Mouse (Mus musculus): ENCODE results near the gene Ech1. TPM values are rescaled to one million over a fixed set of nuclear protein-coding genes. Genes with fewer than 3 reads are reported as not detected.

The Ech1 gene
- total and polyA plus RNA-seq, 3 experiments, result 74.7 to 99.5 TPM; not detected in 1

DNA sequence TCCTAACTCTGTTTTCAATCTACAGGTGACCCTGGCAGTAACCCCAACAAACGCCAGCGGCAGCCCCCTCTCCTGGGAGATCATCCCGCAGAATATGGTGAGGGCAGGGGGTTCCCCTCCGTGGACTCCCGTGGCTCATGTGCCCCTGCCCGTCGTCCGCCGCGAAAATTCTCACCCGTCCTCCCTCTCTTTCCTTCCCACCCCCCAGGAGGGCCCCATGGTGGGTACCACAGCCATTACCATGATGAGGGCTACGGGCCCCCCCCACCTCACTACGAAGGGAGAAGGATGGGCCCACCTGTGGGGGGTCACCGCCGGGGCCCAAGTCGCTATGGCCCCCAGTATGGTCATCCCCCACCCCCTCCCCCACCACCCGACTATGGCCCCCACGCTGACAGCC, 6.6 kb upstream of the Ech1 start:
- H3K9ac ChIP-seq (ENCODE audit: control insufficient read depth, low read depth, low read length, poor library complexity, severe bottlenecking), result no peak overlapping the region
- no peak for DNase-seq (ENCODE audit: low read depth, low spot score)
- peaks cover 37% of the 10 kb centered on the region for H3K79me2 ChIP-seq (ENCODE audit: control insufficient read depth, insufficient read depth, low read length, poor library complexity)
- H3K4me1 ChIP-seq (ENCODE audit: control insufficient read depth in 1 of 2, insufficient read depth in 2 of 2, low read length in 2 of 2), result peaks cover 21 to 90% of the 10 kb centered on the region in 2 experiments
- H3K9me3 ChIP-seq (replicated peaks; ENCODE audit: insufficient read depth, low read length), result no peaks in the 10 kb centered on the region
- no peaks in the 10 kb centered on the region for H3K27me3 ChIP-seq (ENCODE audit: control insufficient read depth in 1 of 2, insufficient read depth in 2 of 2, low read length in 2 of 2)
- peak overlapping the region; percentile 22; the same call in 1 of the 2 replicates for H3K27ac ChIP-seq (ENCODE audit: control insufficient read depth, low read depth, low read length)
- no peak overlapping the region for H3K4me3 ChIP-seq (ENCODE audit: control insufficient read depth in 1 of 2, insufficient read depth in 1 of 2, low read depth in 2 of 2, low read length in 2 of 2)
- H3K36me3 ChIP-seq (ENCODE audit: control insufficient read depth in 1 of 2, insufficient read depth in 2 of 2, low read length in 2 of 2), result peaks cover 52 to 97% of the 10 kb centered on the region in 2 experiments
- no peak for TF ChIP-seq MAZ (IDR thresholded peaks at IDR 0.05; ENCODE audit: low read depth, low read length)
- TF ChIP-seq CTCF (IDR thresholded peaks at IDR 0.05 in 2 of 3, conservative IDR thresholded peaks at IDR 0.05 in 1 of 3; ENCODE audit: control insufficient read depth in 1 of 3, insufficient read depth in 1 of 3, low read depth in 2 of 3, low read length in 3 of 3, poor library complexity in 1 of 3, severe bottlenecking in 1 of 3), result no peak
- TF ChIP-seq MEF2A (IDR thresholded peaks at IDR 0.05; ENCODE audit: extremely low read depth, insufficient replicate concordance, low read depth, low read length, poor library complexity, severe bottlenecking), result no peak
- TF ChIP-seq CHD1 (IDR thresholded peaks at IDR 0.05; ENCODE audit: low read depth, low read length), result no peak
- TF ChIP-seq GATA1 (IDR thresholded peaks at IDR 0.05; ENCODE audit: low read depth, low read length), result no peak
- TF ChIP-seq USF1 (IDR thresholded peaks at IDR 0.05; ENCODE audit: low read depth, low read length), result no peak
- no peak for TF ChIP-seq BHLHE40 (IDR thresholded peaks at IDR 0.05; ENCODE audit: borderline replicate concordance, low read depth, low read length)
- no peak for TF ChIP-seq ETS1 (IDR thresholded peaks at IDR 0.05; ENCODE audit: low read depth, low read length)
- TF ChIP-seq JUND (IDR thresholded peaks at IDR 0.05; ENCODE audit: low read depth, low read length), result no peak

- Histone ChIP-seq H3K4me3 (ENCODE audit: control insufficient read depth in 1 of 2, insufficient read depth in 1 of 2, low read depth in 2 of 2, low read length in 2 of 2) (no peak overlapping the region), H3K27me3 (ENCODE audit: control insufficient read depth in 1 of 2, insufficient read depth in 2 of 2, low read length in 2 of 2) (no peaks in the 10 kb centered on the region), H3K36me3 (ENCODE audit: control insufficient read depth in 1 of 2, insufficient read depth in 2 of 2, low read length in 2 of 2) (peaks cover 47 to 96% of the 10 kb centered on the region in 2 experiments), H3K27ac (ENCODE audit: control insufficient read depth, low read depth, low read length) (peak overlapping the region; percentile 25; the same call in 1 of the 2 replicates), H3K9me3 (replicated peaks; ENCODE audit: insufficient read depth, low read length) (no peaks in the 10 kb centered on the region), H3K4me1 (ENCODE audit: control insufficient read depth in 1 of 2, insufficient read depth in 2 of 2, low read length in 2 of 2) (peaks cover 21 to 86% of the 10 kb centered on the region in 2 experiments), H3K9ac (ENCODE audit: control insufficient read depth, low read depth, low read length, poor library complexity, severe bottlenecking) (no peak overlapping the region), H3K79me2 (ENCODE audit: control insufficient read depth, insufficient read depth, low read length, poor library complexity) (peaks cover 32% of the 10 kb centered on the region)
- DNase-seq (ENCODE audit: low read depth, low spot score), result peak; percentile 73
- no peak for TF ChIP-seq USF1 (IDR thresholded peaks at IDR 0.05; ENCODE audit: low read depth, low read length)
- TF ChIP-seq NRF1 (IDR thresholded peaks at IDR 0.05; ENCODE audit: insufficient read depth, low read depth, low read length, poor library complexity, severe bottlenecking), result no peak
- TF ChIP-seq BHLHE40 (IDR thresholded peaks at IDR 0.05; ENCODE audit: borderline replicate concordance, low read depth, low read length), result no peak
- TF ChIP-seq ZMIZ1 (IDR thresholded peaks at IDR 0.05; ENCODE audit: low read depth, low read length), result no peak
- TF ChIP-seq ETS1 (IDR thresholded peaks at IDR 0.05; ENCODE audit: low read depth, low read length), result peak; percentile 62
- TF ChIP-seq GATA1 (IDR thresholded peaks at IDR 0.05; ENCODE audit: low read depth, low read length), result peak; percentile 74
- no peak for TF ChIP-seq GABPA (IDR thresholded peaks at IDR 0.05; ENCODE audit: low read depth, low read length)
- no peak for TF ChIP-seq CTCF (IDR thresholded peaks at IDR 0.05 in 2 of 3, conservative IDR thresholded peaks at IDR 0.05 in 1 of 3; ENCODE audit: control insufficient read depth in 1 of 3, insufficient read depth in 1 of 3, low read depth in 2 of 3, low read length in 3 of 3, poor library complexity in 1 of 3, severe bottlenecking in 1 of 3)
- TF ChIP-seq MYB (IDR thresholded peaks at IDR 0.05; ENCODE audit: low read depth, low read length), result no peak
- TF ChIP-seq MXI1 (IDR thresholded peaks at IDR 0.05; ENCODE audit: low read depth, low read length), result 0 out of 2 replicates have a peak, but pooled peaks have one; percentile 20
- TF ChIP-seq SMC3 (IDR thresholded peaks at IDR 0.05; ENCODE audit: low read depth, low read length), result no peak
- no peak for TF ChIP-seq ELF1 (IDR thresholded peaks at IDR 0.05; ENCODE audit: low read depth, low read length)
- TF ChIP-seq KAT2A (conservative IDR thresholded peaks at IDR 0.05; ENCODE audit: low read depth, low read length), result no peak
- TF ChIP-seq CHD1 (IDR thresholded peaks at IDR 0.05; ENCODE audit: low read depth, low read length), result no peak
- TF ChIP-seq RCOR1 (IDR thresholded peaks at IDR 0.05; ENCODE audit: low read depth, low read length), result peak; percentile 11; the same call in 1 of the 2 replicates
- TF ChIP-seq USF2 (IDR thresholded peaks at IDR 0.05; ENCODE audit: borderline replicate concordance in 1 of 2, insufficient read depth in 1 of 2, low read depth in 1 of 2, low read length in 2 of 2), result no peak
- TF ChIP-seq NELFE (IDR thresholded peaks at IDR 0.05; ENCODE audit: low read depth, low read length), result no peak
- no peak for TF ChIP-seq POLR2AphosphoS5 (IDR thresholded peaks at IDR 0.05; ENCODE audit: borderline replicate concordance, low read depth, low read length)
- 0 out of 4 replicates have a peak, but pooled peaks of 1 of the 2 experiments have one; percentile 13 for TF ChIP-seq POLR2A (IDR thresholded peaks at IDR 0.05; ENCODE audit: control insufficient read depth in 1 of 2, insufficient read depth in 1 of 2, low read depth in 1 of 2, low read length in 2 of 2, poor library complexity in 1 of 2)
- no peak for TF ChIP-seq MAFK (IDR thresholded peaks at IDR 0.05; ENCODE audit: borderline replicate concordance, low read depth, low read length)
- TF ChIP-seq TCF12 (IDR thresholded peaks at IDR 0.05; ENCODE audit: low read depth, low read length), result peak; percentile 90
- TF ChIP-seq TBP (IDR thresholded peaks at IDR 0.05; ENCODE audit: low read depth, low read length), result peak; percentile 73
- no peak for TF ChIP-seq HCFC1 (IDR thresholded peaks at IDR 0.05; ENCODE audit: low read depth, low read length)
- no peak for TF ChIP-seq CHD2 (IDR thresholded peaks at IDR 0.05; ENCODE audit: low read length)
- no peak for TF ChIP-seq MAX (IDR thresholded peaks at IDR 0.05; ENCODE audit: low read length)
- TF ChIP-seq EP300 (IDR thresholded peaks at IDR 0.05; ENCODE audit: low read depth in 1 of 2, low read length in 2 of 2), result peak; percentile 45 to 68
Observed at GRCm38 (mm10) chr7:28818861-28819452, 6.1 kb upstream of the Ech1 start.
